Mouse (Mus musculus): ENCODE data around the gene Xylt1.

DNA sequence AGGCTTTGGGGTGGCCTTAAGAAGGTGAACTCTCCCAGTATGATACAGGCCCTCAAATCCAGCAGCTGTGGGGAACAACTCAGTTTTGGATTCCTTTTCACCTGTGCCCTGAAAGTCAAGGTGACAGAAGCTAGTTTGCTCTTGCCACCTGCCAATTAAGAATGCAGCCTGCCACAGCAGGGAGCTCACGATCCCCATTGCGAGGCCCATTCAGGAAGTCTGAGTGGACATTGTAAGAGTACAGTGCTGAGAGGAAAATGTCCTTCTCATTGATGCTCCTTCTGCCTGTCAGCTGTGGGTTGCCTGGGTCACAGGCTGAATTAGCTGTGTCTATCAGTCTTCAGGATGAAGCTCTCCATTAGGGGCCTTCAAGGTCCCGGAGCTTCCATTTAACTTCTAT, 49.1 kb downstream of the Xylt1 start:
- TF ChIP-seq POLR2A (IDR thresholded peaks at IDR 0.05; ENCODE audit: control insufficient read depth, extremely low read depth, insufficient read depth, low read length, poor library complexity) (no peak), CTCF (IDR thresholded peaks at IDR 0.05; ENCODE audit: borderline replicate concordance, control insufficient read depth, extremely low read depth, insufficient read depth, low read length, poor library complexity) (no peak)

Data from thymus, adult 2 months (tissue).